Mouse (Mus musculus) E14TG2a.4 (cell line): ENCODE data around the gene Arid5a.

Source experiments
- CTCF ChIP-seq: conservative IDR thresholded peaks from 2 replicates; pipeline ENCODE4 v1.5.1; 2014; ENCODE audit warnings: low read length
- POU5F1 ChIP-seq: IDR thresholded peaks from 2 replicates; pipeline ENCODE4 v1.6.1; 2014; ENCODE audit warnings: low read length, borderline replicate concordance

GRCm38 (mm10) chr1:36263833-36264488, 43.6 kb upstream of the Arid5a start:
- TF ChIP-seq CTCF (no peak), POU5F1 (no peak)
